In genomic region chr1:171281528-171281923, GRCm38 (mm10) we compare ENCODE assay signal across 8 mouse cellular contexts. TPM values are rescaled to one million over a fixed set of nuclear protein-coding genes. Genes with fewer than 3 reads are reported as not detected.
DNase-seq lines count a peak whose midpoint lies in the region; ATAC-seq lines count a peak whose summit lies in the region.

No protein-coding gene starts in this region.

- H3K4me1 ChIP-seq in embryonic facial prominence, embryonic 12.5 days: peaks cover 22% of the 10 kb centered on the region; the same call in 1 of the 2 replicates
- peaks cover 7% of the 10 kb centered on the region for H3K4me1 ChIP-seq in heart, embryonic 11.5 days (ENCODE audit: control insufficient read depth, insufficient read depth, low read length)
- H3K4me1 ChIP-seq in kidney, embryonic 15.5 days: peaks cover 38% of the 10 kb centered on the region
- H3K4me1 ChIP-seq in liver, embryonic 11.5 days (replicated peaks; ENCODE audit: control insufficient read depth, insufficient read depth, low read length): peaks cover 8% of the 10 kb centered on the region
- H3K4me1 ChIP-seq in stomach, embryonic 16.5 days (ENCODE audit: control insufficient read depth, insufficient read depth, low read length): peaks cover 18% of the 10 kb centered on the region

- WGBS in embryonic facial prominence, embryonic 12.5 days: 0% methylated on average over 10 of the region's 10 CpGs
- WGBS in heart, embryonic 11.5 days (ENCODE audit: insufficient replicate concordance): 0% methylated on average over 10 of the region's 10 CpGs
- 2% methylated on average over 10 of the region's 10 CpGs for WGBS in kidney, embryonic 15.5 days
- 2% methylated on average over 10 of the region's 10 CpGs for WGBS in liver, embryonic 11.5 days
- WGBS in stomach, embryonic 16.5 days: 2% methylated on average over 10 of the region's 10 CpGs

- H3K9ac ChIP-seq in embryonic facial prominence, embryonic 12.5 days: peak overlapping the region; percentile 46
- H3K9ac ChIP-seq in heart, embryonic 11.5 days (ENCODE audit: low read depth, low read length): peak overlapping the region; percentile 84
- H3K9ac ChIP-seq in kidney, embryonic 15.5 days: peak overlapping the region; percentile 47
- H3K9ac ChIP-seq in liver, embryonic 11.5 days (ENCODE audit: low read depth, low read length): peak overlapping the region; percentile 93
- peak overlapping the region; percentile 73 for H3K9ac ChIP-seq in stomach, embryonic 16.5 days (ENCODE audit: low read length)

- H3K27ac ChIP-seq in embryonic facial prominence, embryonic 12.5 days: peak overlapping the region; percentile 83
- peak overlapping the region; percentile 93 for H3K27ac ChIP-seq in heart, embryonic 11.5 days (ENCODE audit: low read depth, low read length)
- peak overlapping the region; percentile 87 for H3K27ac ChIP-seq in kidney, embryonic 15.5 days
- H3K27ac ChIP-seq in liver, embryonic 11.5 days (ENCODE audit: low read depth, low read length): peak overlapping the region; percentile 99
- peak overlapping the region; percentile 87 for H3K27ac ChIP-seq in stomach, embryonic 16.5 days (ENCODE audit: low read length)

- peak; percentile 42 for ATAC-seq in embryonic facial prominence, embryonic 12.5 days (ENCODE audit: insufficient number of reproducible peaks, insufficient read depth, low FRiP score, low TSS enrichment)
- peak; percentile 46 for ATAC-seq in heart, embryonic 11.5 days (replicated peaks; ENCODE audit: insufficient number of reproducible peaks, low FRiP score, low TSS enrichment)
- ATAC-seq in kidney, embryonic 15.5 days (replicated peaks; ENCODE audit: low FRiP score): peak; percentile 38
- ATAC-seq in liver, embryonic 11.5 days (replicated peaks; ENCODE audit: low FRiP score): peak; percentile 37
- ATAC-seq in stomach, embryonic 16.5 days (ENCODE audit: insufficient read depth, low FRiP score): peak; percentile 49

- no peaks in the 10 kb centered on the region for H3K27me3 ChIP-seq in embryonic facial prominence, embryonic 12.5 days
- H3K27me3 ChIP-seq in heart, embryonic 11.5 days (ENCODE audit: control insufficient read depth, insufficient read depth, low read length): no peaks in the 10 kb centered on the region
- no peaks in the 10 kb centered on the region for H3K27me3 ChIP-seq in kidney, embryonic 15.5 days
- no peaks in the 10 kb centered on the region for H3K27me3 ChIP-seq in liver, embryonic 11.5 days (replicated peaks; ENCODE audit: control insufficient read depth, insufficient read depth, low read length)
- H3K27me3 ChIP-seq in stomach, embryonic 16.5 days (ENCODE audit: control insufficient read depth, insufficient read depth, low read length): no peaks in the 10 kb centered on the region

- peak; percentile 79 for DNase-seq in CD4-positive, CD25-positive, alpha-beta regulatory T cell, adult 2 months (ENCODE audit: low read depth, low spot score)
- peak; percentile 59 to 71 for DNase-seq in adrenal gland, postnatal 4 days (ENCODE audit: low spot score in 2 of 2)
- peak; percentile 86 for DNase-seq in liver, embryonic 11.5 days (ENCODE audit: low spot score)
- DNase-seq in monocyte, adult 2 months (ENCODE audit: low read depth in 1 of 2, low spot score in 2 of 2): peak; percentile 49 to 78

- H3K9me3 ChIP-seq in embryonic facial prominence, embryonic 12.5 days: no peaks in the 10 kb centered on the region
- no peaks in the 10 kb centered on the region for H3K9me3 ChIP-seq in heart, embryonic 11.5 days (replicated peaks; ENCODE audit: control insufficient read depth, low read length)
- no peaks in the 10 kb centered on the region for H3K9me3 ChIP-seq in kidney, embryonic 15.5 days (replicated peaks)
- H3K9me3 ChIP-seq in liver, embryonic 11.5 days (ENCODE audit: control insufficient read depth, low read length): no peaks in the 10 kb centered on the region
- H3K9me3 ChIP-seq in stomach, embryonic 16.5 days (replicated peaks; ENCODE audit: control insufficient read depth, low read length): no peaks in the 10 kb centered on the region

- peak overlapping the region; percentile 69 for H3K4me3 ChIP-seq in embryonic facial prominence, embryonic 12.5 days
- peak overlapping the region; percentile 54 for H3K4me3 ChIP-seq in heart, embryonic 11.5 days (ENCODE audit: low read depth, low read length)
- peak overlapping the region; percentile 63 for H3K4me3 ChIP-seq in kidney, embryonic 15.5 days (replicated peaks)
- H3K4me3 ChIP-seq in liver, embryonic 11.5 days (ENCODE audit: low read depth, low read length): peak overlapping the region; percentile 76
- H3K4me3 ChIP-seq in stomach, embryonic 16.5 days (replicated peaks; ENCODE audit: low read length): peak overlapping the region; percentile 78

- peaks cover 66% of the 10 kb centered on the region for H3K36me3 ChIP-seq in embryonic facial prominence, embryonic 12.5 days
- peaks cover 13% of the 10 kb centered on the region; the same call in 1 of the 2 replicates for H3K36me3 ChIP-seq in heart, embryonic 11.5 days (ENCODE audit: control insufficient read depth, insufficient read depth, low read length)
- peaks cover 74% of the 10 kb centered on the region for H3K36me3 ChIP-seq in kidney, embryonic 15.5 days
- peaks cover 36% of the 10 kb centered on the region for H3K36me3 ChIP-seq in liver, embryonic 11.5 days (ENCODE audit: control insufficient read depth, insufficient read depth, low read length)
- peaks cover 12% of the 10 kb centered on the region; the same call in 1 of the 2 replicates for H3K36me3 ChIP-seq in stomach, embryonic 16.5 days (ENCODE audit: control insufficient read depth, insufficient read depth, low read length)

- H3K4me2 ChIP-seq in embryonic facial prominence, embryonic 12.5 days (replicated peaks): peak overlapping the region; percentile 64
- peak overlapping the region; percentile 83 for H3K4me2 ChIP-seq in heart, embryonic 11.5 days
- peak overlapping the region; percentile 80 for H3K4me2 ChIP-seq in kidney, embryonic 15.5 days
- peak overlapping the region; percentile 69 for H3K4me2 ChIP-seq in liver, embryonic 11.5 days
- H3K4me2 ChIP-seq in stomach, embryonic 16.5 days (ENCODE audit: low read depth, low read length): peak overlapping the region; percentile 70

RNA-seq across cellular contexts. Expression of gene Ppox, which starts 0.5 kb away (rescaled TPM):
- total RNA-seq in adrenal gland, postnatal 4 days (2021): 10 to 100 TPM; 55.8 to 57.1 TPM
- 75.4 and 79.1 TPM in 2 replicates for polyA plus RNA-seq in embryonic facial prominence, embryonic 12.5 days (2016; fragmentation: Nextera tagmentation; extraction: Ambion mirVana)
- 59.9 and 60.7 TPM in 2 replicates for polyA plus RNA-seq in heart, embryonic 11.5 days (2014; fragmentation: Nextera tagmentation; extraction: Ambion mirVana)
- 63.0 and 65.4 TPM in 2 replicates for polyA plus RNA-seq in kidney, embryonic 15.5 days (2015; fragmentation: Nextera tagmentation; extraction: Ambion mirVana)
- 131 and 133 TPM in 2 replicates for polyA plus RNA-seq in liver, embryonic 11.5 days (2014; fragmentation: Nextera tagmentation; extraction: Ambion mirVana)
- 44.6 and 54.5 TPM in 2 replicates for polyA plus RNA-seq in stomach, embryonic 16.5 days (2015; fragmentation: Nextera tagmentation; extraction: Ambion mirVana)

RNA-seq across cellular contexts. Expression of gene Usp21, which starts 6.3 kb away (rescaled TPM):
- 10 to 100 TPM; 51.4 to 56.0 TPM for total RNA-seq in adrenal gland, postnatal 4 days (2021)
- 135 and 139 TPM in 2 replicates for polyA plus RNA-seq in embryonic facial prominence, embryonic 12.5 days (2016; fragmentation: Nextera tagmentation; extraction: Ambion mirVana)
- 51.2 TPM in 2 replicates for polyA plus RNA-seq in heart, embryonic 11.5 days (2014; fragmentation: Nextera tagmentation; extraction: Ambion mirVana)
- 87.7 and 97.8 TPM in 2 replicates for polyA plus RNA-seq in kidney, embryonic 15.5 days (2015; fragmentation: Nextera tagmentation; extraction: Ambion mirVana)
- 51.0 and 53.1 TPM in 2 replicates for polyA plus RNA-seq in liver, embryonic 11.5 days (2014; fragmentation: Nextera tagmentation; extraction: Ambion mirVana)
- 54.9 and 59.1 TPM in 2 replicates for polyA plus RNA-seq in stomach, embryonic 16.5 days (2015; fragmentation: Nextera tagmentation; extraction: Ambion mirVana)

RNA-seq across cellular contexts. Expression of gene B4galt3, which starts 11.4 kb away (rescaled TPM):
- 10 to 100 TPM; 48.4 to 56.3 TPM for total RNA-seq in adrenal gland, postnatal 4 days (2021)
- 86.0 and 89.3 TPM in 2 replicates for polyA plus RNA-seq in embryonic facial prominence, embryonic 12.5 days (2016; fragmentation: Nextera tagmentation; extraction: Ambion mirVana)
- polyA plus RNA-seq in heart, embryonic 11.5 days (2014; fragmentation: Nextera tagmentation; extraction: Ambion mirVana): 48.4 and 49.4 TPM in 2 replicates
- 80.4 and 94.3 TPM in 2 replicates for polyA plus RNA-seq in kidney, embryonic 15.5 days (2015; fragmentation: Nextera tagmentation; extraction: Ambion mirVana)
- 49.0 and 50.6 TPM in 2 replicates for polyA plus RNA-seq in liver, embryonic 11.5 days (2014; fragmentation: Nextera tagmentation; extraction: Ambion mirVana)
- polyA plus RNA-seq in stomach, embryonic 16.5 days (2015; fragmentation: Nextera tagmentation; extraction: Ambion mirVana): 70.6 and 71.5 TPM in 2 replicates

RNA-seq across cellular contexts. Expression of gene Ufc1, which starts 13.3 kb away (rescaled TPM):
- 100 to 1,000 TPM; 138 to 155 TPM for total RNA-seq in adrenal gland, postnatal 4 days (2021)
- 102 and 105 TPM in 2 replicates for polyA plus RNA-seq in embryonic facial prominence, embryonic 12.5 days (2016; fragmentation: Nextera tagmentation; extraction: Ambion mirVana)
- polyA plus RNA-seq in heart, embryonic 11.5 days (2014; fragmentation: Nextera tagmentation; extraction: Ambion mirVana): 90.3 and 92.9 TPM in 2 replicates
- polyA plus RNA-seq in kidney, embryonic 15.5 days (2015; fragmentation: Nextera tagmentation; extraction: Ambion mirVana): 106 and 118 TPM in 2 replicates
- polyA plus RNA-seq in liver, embryonic 11.5 days (2014; fragmentation: Nextera tagmentation; extraction: Ambion mirVana): 83.7 TPM in 2 replicates
- 100 and 113 TPM in 2 replicates for polyA plus RNA-seq in stomach, embryonic 16.5 days (2015; fragmentation: Nextera tagmentation; extraction: Ambion mirVana)

RNA-seq across cellular contexts. Expression of gene Ndufs2, which starts 30.3 kb away (rescaled TPM):
- total RNA-seq in adrenal gland, postnatal 4 days (2021): 100 to 1,000 TPM; 446 to 477 TPM
- polyA plus RNA-seq in embryonic facial prominence, embryonic 12.5 days (2016; fragmentation: Nextera tagmentation; extraction: Ambion mirVana): 236 and 243 TPM in 2 replicates
- polyA plus RNA-seq in heart, embryonic 11.5 days (2014; fragmentation: Nextera tagmentation; extraction: Ambion mirVana): 446 and 471 TPM in 2 replicates
- 276 and 283 TPM in 2 replicates for polyA plus RNA-seq in kidney, embryonic 15.5 days (2015; fragmentation: Nextera tagmentation; extraction: Ambion mirVana)
- polyA plus RNA-seq in liver, embryonic 11.5 days (2014; fragmentation: Nextera tagmentation; extraction: Ambion mirVana): 256 and 262 TPM in 2 replicates
- polyA plus RNA-seq in stomach, embryonic 16.5 days (2015; fragmentation: Nextera tagmentation; extraction: Ambion mirVana): 259 and 260 TPM in 2 replicates

Comparison
In these comparisons a context has a peak if more than half of its experiments do, and no peak if none do; other contexts are left out.
1. Peak in every context shown above with its lines: DNase-seq, ATAC-seq, H3K4me3 ChIP-seq and H3K27ac ChIP-seq.